Mouse (Mus musculus): ENCODE measurements around the gene Gm3776.
"Not testable (repeated sequence)": the region's sequence is repeated elsewhere in the genome, so short reads cannot be mapped to it uniquely, and the experiment has no call there.

Gm3776 gene

GRCm38 (mm10) chr9:78292462-78292861, 35.5 kb downstream of the Gm3776 start:
- in situ Hi-C loops (cut with MboI, MseI) = loop anchor here (5.0 kb wide), 1 partner anchor 55 kb away; no protein-coding TSS in a partner anchor

DNA sequence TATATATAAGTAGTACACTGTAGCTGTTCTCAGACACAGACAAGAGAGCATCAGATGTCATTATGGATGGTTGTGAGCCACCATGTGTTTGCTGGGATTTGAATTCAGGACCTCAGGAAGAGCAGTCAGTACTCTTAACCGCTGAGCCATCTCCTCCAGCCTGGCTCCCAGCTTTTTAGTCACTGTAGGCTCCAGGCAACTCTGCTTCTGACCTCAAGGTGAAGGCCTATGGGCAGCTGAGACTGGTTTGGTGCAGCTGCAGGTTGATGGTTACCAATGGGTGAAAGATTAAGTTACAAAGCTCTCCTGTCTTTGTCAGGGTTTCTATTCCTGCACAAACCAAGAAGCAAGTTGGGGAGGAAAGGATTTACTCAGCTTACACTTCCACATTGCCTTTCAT, 36.8 kb downstream of the Gm3776 start:
- in situ Hi-C loops (cut with MboI, MseI) = loop anchor here (5.0 kb wide), 1 partner anchor 54 kb away; no protein-coding TSS in a partner anchor

- in situ Hi-C loops (cut with MboI, MseI) = loop anchor here (5.0 kb wide), 1 partner anchor 53 kb away; no protein-coding TSS in a partner anchor
Measured at GRCm38 (mm10) chr9:78294781-78295180, 37.9 kb downstream of the Gm3776 start.

DNA sequence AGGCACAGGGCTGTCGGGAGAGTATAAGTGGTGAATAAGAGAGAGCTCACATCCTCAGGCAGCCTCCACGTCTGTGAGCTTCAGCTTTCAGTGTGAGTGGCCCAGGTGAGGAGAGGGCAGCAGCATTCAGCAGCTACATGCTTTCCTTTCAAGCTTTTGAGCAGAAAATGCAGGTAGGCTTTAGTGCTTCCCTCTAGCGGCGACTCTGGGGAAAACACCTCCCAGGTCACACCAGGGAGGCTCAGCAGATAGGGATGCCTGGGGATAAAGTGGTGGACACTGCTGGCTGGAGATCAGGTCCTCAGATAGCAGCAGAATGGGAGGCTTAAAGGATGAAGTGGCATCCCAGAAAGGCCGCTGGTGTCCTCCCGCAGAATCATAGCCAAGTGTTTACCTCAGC, 39.2 kb downstream of the Gm3776 start:
- in situ Hi-C loops (cut with MboI, MseI) = not testable (repeated sequence)

DNA sequence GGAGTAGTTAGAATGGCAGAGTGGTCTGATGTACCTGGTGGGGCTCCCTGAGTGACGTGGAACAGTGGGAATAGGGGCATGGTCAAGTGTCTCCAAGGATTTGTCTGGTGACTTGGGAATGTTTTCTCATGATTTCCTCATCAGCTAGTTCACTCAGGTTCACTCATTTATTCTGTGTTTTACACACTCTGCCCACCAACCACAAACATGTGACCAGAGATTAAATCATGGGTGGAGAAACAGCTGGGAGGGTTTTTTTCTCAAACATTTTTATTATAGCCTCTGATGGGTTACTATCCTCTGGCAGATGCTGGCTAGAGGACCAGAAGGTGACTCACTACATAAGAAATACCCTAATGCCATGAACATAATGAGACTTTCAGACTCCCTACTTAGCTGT, 41.3 kb downstream of the Gm3776 start:
- in situ Hi-C loops (cut with MboI, MseI) = no loop called here

- in situ Hi-C loops (cut with MboI, MseI) = not testable (repeated sequence)
Measured at GRCm38 (mm10) chr9:78299143-78299542, 42.2 kb downstream of the Gm3776 start.

GRCm38 (mm10) chr9:78308122-78308521, 51.2 kb downstream of the Gm3776 start:
- in situ Hi-C loops (cut with MboI, MseI) = not testable (repeated sequence)

DNA sequence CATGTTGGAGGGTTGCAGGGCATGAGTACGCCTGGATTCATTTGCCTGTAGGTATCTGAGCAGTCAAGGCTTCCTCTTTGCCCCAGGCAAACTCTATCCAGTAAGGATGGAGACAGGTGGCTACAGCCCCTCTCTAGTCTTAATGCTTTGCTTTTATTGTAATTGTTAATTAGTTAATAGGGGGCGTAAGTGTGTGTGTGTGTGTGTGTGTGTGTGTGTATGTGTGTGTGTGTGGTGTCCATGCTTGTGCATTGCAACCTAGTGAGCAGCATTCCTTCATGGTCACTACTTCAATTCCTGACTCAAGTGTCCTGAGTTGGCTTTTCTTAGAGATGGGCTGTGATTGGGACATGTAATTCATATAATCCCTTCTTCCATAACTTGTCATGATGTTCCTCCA, 57.8 kb downstream of the Gm3776 start, which contains the start of gene Omt2a:
TSS of gene Omt2a (minus strand) at position 101 of the 400 bp plus-strand sequence.
- in situ Hi-C loops (cut with MboI, MseI) = no loop called here

All from T-helper 2 cell (primary cell).